Mouse (Mus musculus) c-Kit-positive CD71-negative TER-119-negative erythroid progenitor cells, embryonic 14.5 days (primary cell): ENCODE results near the gene Cwf19l1.

Experiments
- DNase-seq: peaks from one replicate; pipeline ENCODE4 v3.0.0-alpha.2; 2013; ENCODE audit warnings: low read depth

The Cwf19l1 gene

DNA sequence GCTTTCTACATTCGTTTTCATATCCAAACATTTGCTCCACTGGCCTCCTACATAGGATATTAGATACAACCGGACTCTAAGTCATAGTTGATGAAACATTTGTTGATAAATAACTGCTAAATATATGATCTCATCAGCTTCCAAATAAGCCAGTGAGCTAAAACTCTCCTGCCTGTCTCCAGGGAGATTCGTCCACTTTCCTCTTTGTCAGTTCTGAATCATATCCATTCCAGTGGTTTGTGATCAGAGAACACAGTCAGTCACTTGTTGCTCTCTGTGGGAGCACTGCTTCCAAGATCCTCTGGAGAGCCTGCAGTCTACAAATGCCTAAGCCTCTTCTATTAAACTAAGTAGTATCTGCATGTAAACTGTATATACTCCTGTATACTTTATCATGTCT lies 75.5 kb downstream of the Cwf19l1 start:
- no peak for DNase-seq
